Mouse (Mus musculus): ENCODE measurements at regions not wholly inside any gene's neighbourhood (a gene's known extent, or its start where the extent isn't known, plus 50 kb on each side); places are given as distances from the start of the nearest gene placed in this dataset.

GRCm38 (mm10) chr16:70103791-70104378 lies 209.9 kb upstream of the Gbe1 start:
- peak in 1 of 2 experiments; percentile 6 for DNase-seq

DNA sequence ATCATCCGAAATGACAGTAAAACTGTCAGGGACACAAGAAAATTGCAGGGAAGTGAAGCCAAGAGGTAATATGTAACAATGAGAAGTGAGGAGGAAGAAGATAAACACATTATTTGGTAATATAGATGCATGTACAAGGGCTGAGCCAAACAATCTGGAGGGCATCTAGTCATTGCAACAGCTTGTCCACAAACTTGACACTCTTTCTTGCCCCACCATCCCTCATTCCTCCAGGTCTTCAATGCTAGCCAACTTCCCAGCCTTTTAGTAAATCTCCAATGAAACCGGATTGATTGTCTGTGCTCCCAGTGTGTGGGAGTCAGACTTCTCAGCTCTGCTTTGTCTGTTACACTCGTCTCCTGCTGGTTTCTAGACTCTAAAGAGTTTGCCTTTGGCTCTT lies 172.3 kb upstream of the Gbe1 start:
- no peak for DNase-seq

DNA sequence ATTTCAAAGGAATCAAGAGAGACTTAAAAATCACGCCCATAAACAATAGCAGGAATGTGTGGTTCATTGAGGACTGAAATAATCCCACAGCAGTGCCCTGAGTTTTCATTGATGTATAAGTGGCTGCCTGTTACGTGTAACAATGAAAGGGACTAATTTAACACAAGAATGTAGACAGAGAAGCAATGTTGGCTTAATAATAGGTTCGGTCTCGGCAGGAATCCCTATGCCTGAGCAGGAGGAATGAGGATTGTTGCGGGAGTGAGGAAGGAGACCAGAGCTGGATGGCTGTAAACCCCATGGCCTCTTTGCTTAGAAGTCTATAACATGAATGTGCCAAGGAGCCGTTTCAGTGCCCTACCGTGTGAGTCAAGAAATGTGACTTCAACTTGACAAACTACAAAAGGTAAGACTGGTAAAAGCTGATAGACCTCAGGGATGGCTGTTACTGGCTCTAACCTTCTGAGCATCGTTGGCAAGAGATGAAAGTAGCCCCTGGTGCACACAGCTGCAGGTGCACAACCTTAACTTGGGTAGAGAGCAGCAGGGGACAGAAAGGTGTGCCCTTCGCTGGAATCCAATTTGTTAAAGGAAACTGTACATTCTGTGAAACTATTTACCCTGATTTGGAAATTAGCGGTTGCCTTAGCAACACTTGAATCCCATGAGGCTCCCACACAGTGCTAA lies 165.9 kb upstream of the Gbe1 start:
- DNase-seq = no peak

DNA sequence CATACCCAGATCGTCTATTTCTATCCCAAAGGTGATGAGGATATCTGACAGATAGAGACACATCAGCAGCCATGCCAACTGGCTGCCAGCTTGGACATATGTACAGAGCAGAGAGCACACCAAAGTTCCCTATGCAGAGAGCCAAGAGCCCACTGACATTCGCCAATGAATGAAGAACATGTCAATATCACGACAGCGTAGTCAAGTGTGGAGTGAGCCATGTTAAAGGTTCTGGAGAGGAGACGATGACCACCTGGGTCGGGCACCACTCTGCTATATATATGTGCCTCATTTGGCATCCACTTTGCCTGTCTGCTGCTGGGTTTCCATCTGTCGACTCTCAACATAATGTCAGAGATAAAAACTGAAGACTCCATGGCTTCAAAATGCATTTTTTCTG lies 159.2 kb upstream of the Gbe1 start:
- peak; percentile 67 to 84 for DNase-seq

DNA sequence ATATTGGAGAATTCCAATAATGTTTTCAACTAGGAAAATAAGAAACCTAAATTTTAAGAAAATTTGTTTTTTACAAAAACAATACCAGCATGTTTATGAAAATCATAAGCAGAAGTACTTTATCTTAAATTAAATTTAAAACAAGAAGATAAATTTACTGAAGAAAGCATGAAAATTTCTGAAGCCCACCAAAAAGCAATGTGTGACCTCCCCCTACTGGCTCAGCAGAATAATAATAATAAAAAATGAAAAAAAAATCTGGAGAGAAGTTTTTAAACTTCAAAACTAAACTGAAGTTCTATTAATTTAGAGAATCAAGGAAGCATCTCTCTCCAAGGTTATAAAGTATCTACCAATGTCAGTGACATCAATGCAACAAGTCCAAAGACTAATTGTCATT lies 153.2 kb upstream of the Gbe1 start:
- DNase-seq = no peak

- DNase-seq = no peak
Measured at GRCm38 (mm10) chr16:70175140-70175539, 138.6 kb upstream of the Gbe1 start.

GRCm38 (mm10) chr16:70178975-70179374 lies 134.8 kb upstream of the Gbe1 start:
- DNase-seq = peak in 1 of 2 experiments; percentile 33

GRCm38 (mm10) chr16:70213861-70214597 lies 99.7 kb upstream of the Gbe1 start:
- DNase-seq = no peak

DNA sequence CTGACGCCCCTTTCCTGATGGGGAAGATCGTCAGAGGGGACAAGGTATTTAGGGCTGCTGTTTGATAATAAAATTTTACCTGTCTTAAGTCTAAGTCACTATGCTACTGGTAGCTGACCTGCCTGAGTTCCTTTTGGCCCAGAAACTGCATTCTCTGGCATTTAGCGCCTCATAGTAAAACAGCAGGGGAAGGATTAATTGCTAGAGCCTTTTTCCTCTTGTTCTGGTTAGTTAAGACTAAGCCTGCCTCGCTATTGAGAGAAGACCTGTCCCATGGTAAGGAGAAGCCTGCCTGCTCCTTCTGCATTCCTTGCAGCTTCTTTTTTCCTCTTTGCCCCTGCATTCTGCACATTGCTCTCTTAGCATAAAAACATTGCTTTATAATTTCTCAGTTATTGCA lies 98.9 kb upstream of the Gbe1 start:
- no peak for DNase-seq

DNA sequence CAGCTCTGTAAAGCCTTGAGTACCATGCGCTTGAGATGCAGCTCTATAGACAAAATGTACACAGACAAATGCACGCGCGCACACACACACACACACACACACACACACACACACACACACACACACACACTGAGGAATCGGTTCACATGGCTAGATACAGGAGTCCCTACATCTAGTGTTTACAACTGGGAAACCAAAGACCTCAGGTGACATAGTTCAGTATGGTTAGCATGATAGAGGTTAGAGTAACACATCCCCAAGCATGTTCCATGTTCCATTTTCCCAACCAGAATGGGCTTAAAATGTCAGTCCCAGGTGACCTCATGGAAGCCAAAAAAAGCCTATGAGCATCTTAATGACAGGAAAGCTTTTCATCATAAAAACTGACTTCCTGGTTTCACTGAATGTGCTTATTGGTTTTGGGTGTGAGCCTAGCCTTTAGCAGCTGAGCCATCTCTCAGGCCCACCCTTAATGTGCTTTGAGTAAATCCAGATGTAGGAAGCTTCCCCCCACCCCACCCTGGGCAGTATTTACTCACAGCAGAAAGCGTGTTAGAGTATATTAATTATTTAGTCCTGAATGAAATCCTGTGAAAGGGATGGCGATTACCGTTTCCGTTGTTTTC lies 86.0 kb upstream of the Gbe1 start:
- DNase-seq = no peak

- no peak for DNase-seq
Measured at GRCm38 (mm10) chr16:70232706-70233105, 81.0 kb upstream of the Gbe1 start.

- no peak for DNase-seq
Measured at GRCm38 (mm10) chr16:70235189-70235588, 78.6 kb upstream of the Gbe1 start.

DNA sequence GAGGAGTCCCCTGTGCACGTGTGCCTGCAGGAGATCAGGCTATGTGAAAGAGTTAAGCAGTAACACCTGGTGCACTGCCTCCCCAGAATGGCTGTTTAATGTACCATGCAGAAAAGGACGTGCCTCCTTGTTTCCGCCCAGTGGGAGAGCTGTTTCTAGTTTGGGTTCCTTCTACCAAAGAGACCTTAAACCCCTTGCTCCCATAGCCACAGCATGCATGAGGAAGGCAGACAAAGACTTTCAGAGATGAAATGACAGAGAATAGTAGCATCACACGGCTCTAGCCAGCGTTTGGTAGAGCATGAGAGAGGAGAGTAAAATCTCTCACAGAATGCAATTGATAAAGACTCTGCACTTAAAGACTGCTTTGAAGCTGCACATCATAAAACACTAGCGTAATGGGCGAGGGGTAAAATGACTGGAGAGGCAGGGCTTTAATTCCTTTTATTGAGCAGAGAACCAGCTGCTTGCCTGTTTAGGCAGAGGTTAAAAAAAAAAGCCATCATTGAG lies 74.3 kb upstream of the Gbe1 start:
- DNase-seq = peak; percentile 3 to 16

DNA sequence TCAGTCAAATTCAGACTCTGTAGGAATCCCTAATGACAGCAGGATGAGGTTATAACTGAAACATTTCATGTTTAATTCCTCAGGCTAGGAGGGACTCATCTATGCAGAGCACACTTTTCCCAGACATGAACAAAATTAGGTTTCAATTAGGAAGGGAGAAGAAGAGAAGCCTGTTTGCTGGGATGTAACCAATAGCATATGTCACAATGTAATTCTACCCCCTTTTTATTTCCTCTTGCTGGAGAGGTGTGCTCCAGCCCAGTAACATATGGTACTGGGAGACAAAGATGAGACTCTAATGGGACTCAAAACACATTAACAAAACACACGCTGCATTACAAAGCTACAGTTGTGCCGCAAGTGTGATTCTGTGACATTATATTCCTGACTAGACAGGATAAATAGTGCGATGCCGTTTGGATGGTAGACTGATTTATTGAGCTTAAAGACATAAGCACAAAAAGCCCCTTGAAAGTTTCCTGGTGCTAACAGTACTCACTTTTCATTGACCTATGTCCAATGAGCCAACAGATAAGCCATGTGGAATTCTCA lies 69.5 kb upstream of the Gbe1 start:
- no peak for DNase-seq

GRCm38 (mm10) chr16:70244963-70245362 lies 68.8 kb upstream of the Gbe1 start:
- no peak for DNase-seq

DNA sequence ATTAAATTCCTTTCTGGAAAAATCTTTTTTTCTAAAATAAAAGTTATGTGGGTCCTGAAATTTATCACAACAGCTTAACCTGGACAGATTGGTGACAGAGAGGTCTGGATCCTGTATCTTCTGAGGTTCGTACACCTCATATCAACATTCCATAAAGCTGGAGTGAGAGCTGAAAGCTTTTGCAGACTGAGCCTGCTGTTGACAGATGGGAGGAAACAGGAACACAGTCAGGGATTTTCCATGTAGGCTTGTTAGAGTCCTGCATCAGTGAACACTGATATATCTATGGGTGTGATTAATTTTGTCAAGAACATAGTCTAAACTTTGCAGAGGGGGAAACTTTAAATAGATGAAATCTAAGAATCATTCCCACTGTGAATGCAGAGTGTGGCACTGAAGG lies 54.4 kb upstream of the Gbe1 start:
- DNase-seq = no peak

DNA sequence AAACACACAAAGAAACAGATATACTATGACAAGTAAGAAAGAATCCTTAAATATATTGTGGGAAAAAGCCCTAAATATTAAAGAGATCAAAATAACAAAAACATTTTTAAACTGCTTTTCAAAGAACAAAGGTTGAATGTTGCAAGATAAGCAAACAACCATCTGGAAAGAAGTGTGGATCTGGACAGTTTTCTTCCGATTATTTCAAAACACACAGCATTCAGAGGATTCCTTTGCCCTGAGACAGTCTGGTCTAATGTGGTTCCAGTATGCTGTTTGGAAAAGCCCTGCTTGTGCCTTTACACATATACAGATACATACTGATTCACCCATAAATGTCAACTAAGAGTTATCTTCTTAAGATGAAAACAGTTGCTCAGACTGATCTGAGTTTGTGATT lies 53.6 kb upstream of the Gbe1 start:
- no peak for DNase-seq

All from cerebellum, postnatal 14 days (tissue).